Mouse (Mus musculus): Measurements from ENCODE around the gene Leng9.

The Leng9 gene

GRCm38 (mm10) chr7:4124856-4125255 lies 25.3 kb downstream of the Leng9 start:
- no peak for DNase-seq (ENCODE audit: low spot score in 2 of 2)

- no peak for DNase-seq (ENCODE audit: low spot score in 2 of 2)
Measured at GRCm38 (mm10) chr7:4124315-4124759, 25.8 kb downstream of the Leng9 start.

- no peak for DNase-seq (ENCODE audit: low spot score in 2 of 2)
Measured at GRCm38 (mm10) chr7:4123732-4124131, 26.4 kb downstream of the Leng9 start.

GRCm38 (mm10) chr7:4122783-4123182 lies 27.4 kb downstream of the Leng9 start:
- DNase-seq (ENCODE audit: low spot score in 2 of 2), result no peak

GRCm38 (mm10) chr7:4122076-4122768 lies 28.0 kb downstream of the Leng9 start:
- DNase-seq (ENCODE audit: low spot score in 2 of 2), result no peak

GRCm38 (mm10) chr7:4119976-4120921 lies 29.9 kb downstream of the Leng9 start:
- no peak for DNase-seq (ENCODE audit: low spot score in 2 of 2)

GRCm38 (mm10) chr7:4119344-4119902 lies 30.8 kb downstream of the Leng9 start, which contains the start of gene Ttyh1:
Gene Ttyh1, plus strand, starts transcription at chr7:4119408.
- peak in 1 of 2 experiments; percentile 61 for DNase-seq (ENCODE audit: low spot score in 2 of 2)

- DNase-seq (ENCODE audit: low spot score in 2 of 2), result no peak
Measured at GRCm38 (mm10) chr7:4117050-4117814, 32.9 kb downstream of the Leng9 start.

- DNase-seq (ENCODE audit: low spot score in 2 of 2), result no peak
Measured at GRCm38 (mm10) chr7:4111766-4112165, 38.4 kb downstream of the Leng9 start.

- DNase-seq (ENCODE audit: low spot score in 2 of 2), result no peak
Measured at GRCm38 (mm10) chr7:4103411-4103810, 46.8 kb downstream of the Leng9 start.

GRCm38 (mm10) chr7:4101144-4101543 lies 49.0 kb downstream of the Leng9 start:
- DNase-seq (ENCODE audit: low spot score in 2 of 2), result no peak

- no peak for DNase-seq (ENCODE audit: low spot score in 2 of 2)
Measured at GRCm38 (mm10) chr7:4098832-4099231, 51.3 kb downstream of the Leng9 start.

- no peak for DNase-seq (ENCODE audit: low spot score in 2 of 2)
Measured at GRCm38 (mm10) chr7:4098301-4098700, 51.9 kb downstream of the Leng9 start.
